Mouse (Mus musculus) thymus, postnatal 10 days (tissue): ENCODE measurements around the gene Tldc2.

Source experiments
- DNase-seq, 2 experiments: peaks; one replicate each; pipeline ENCODE4 v3.0.0; 2021; ENCODE audit warnings: low spot score in 2 of 2

The Tldc2 gene

DNA sequence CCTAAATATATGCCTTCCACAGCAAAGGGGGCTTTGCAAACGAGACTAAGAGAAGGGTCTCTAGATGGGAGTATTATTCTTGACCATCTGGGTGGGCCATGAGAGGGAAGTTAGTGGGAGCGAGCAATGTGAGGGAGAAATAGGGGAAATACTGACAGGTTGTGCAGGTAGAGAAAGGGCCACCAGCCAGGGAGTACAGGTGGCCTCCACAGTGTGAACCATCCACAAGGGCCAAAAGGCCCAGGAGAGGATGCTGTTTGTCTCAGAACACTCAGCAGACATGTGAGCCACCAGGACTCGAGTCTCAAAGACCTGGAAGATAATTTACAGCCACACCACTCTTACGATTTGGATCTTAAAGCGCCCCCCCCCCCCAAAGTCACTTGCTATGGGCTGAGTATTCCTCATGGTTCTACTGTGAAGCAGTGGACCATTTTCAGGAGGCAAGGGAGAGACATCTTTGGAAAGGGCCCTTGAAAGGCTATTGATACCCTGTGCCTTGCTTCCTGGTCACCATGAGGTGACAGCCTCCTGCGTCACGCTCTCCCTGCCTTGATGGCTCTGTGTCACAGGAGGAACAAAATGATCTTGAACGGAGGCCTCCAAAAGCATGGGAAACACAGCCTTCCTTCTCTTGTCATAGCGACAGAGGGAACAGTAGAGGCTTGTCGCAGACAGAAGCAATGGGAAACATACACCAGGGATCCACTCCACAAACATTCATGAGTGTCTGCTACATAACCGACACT is 26.1 kb upstream of the Tldc2 start:
- no peak for DNase-seq

GRCm38 (mm10) chr2:157063241-157063700 is 23.6 kb upstream of the Tldc2 start:
- no peak for DNase-seq

DNA sequence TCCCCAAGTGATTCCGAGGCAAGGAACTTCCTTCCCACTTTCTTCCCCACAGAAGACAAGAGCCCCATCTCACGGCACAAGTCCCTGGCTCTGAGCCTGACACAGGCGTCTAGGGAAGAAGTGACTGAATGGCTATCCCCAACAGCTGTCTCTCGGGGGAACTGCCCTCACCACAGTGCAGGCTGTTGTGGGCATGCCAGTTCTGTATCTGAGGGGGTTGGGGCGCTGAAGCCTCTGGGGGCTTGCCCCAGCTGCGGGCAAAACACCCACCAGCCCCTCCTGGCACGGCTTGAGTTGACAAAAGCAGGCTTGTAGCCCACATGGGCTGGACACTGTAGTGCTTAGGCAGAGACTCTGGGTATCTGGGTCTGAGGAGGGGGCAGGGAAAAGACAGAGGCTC is 22.7 kb upstream of the Tldc2 start:
- DNase-seq = no peak

GRCm38 (mm10) chr2:157064978-157065878 is 21.6 kb upstream of the Tldc2 start:
- no peak for DNase-seq

GRCm38 (mm10) chr2:157065879-157066226 is 21.0 kb upstream of the Tldc2 start:
- no peak for DNase-seq

DNA sequence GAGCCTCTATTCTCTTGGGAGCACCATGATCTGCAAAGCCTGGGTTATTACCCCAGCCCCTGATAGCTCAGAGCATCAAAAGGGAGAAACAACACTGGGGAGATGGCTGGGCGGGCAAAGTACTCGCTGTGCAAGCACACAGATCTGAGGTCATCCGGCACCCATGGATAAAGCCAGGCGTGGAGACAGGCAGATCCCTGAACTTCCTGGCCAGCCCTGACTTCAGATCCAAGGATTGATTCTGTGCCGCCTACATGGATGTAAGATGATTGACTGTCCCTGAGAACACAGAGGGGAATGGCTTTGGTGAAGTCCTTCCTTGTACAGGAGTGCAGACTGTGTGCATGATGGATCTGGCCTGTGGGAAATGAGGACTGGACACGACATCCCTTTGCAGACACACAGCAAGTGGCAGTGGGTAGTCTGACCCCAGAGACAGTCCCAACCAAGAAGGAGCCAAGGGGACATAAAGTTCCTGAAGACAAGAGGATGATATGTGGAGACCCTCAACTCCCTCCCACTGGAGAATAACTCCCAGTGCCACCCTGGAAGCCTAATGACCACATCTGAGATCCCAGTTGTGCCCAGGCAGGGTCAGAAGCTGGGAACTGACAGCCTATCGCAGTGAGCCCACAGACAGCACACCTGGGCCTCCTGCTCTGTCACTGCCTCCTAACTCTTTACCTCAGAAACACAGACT is 20.0 kb upstream of the Tldc2 start:
- DNase-seq = no peak

- DNase-seq = no peak
These were observed 18.0 kb upstream of the Tldc2 start for GRCm38 (mm10) chr2:157068701-157069354.

DNA sequence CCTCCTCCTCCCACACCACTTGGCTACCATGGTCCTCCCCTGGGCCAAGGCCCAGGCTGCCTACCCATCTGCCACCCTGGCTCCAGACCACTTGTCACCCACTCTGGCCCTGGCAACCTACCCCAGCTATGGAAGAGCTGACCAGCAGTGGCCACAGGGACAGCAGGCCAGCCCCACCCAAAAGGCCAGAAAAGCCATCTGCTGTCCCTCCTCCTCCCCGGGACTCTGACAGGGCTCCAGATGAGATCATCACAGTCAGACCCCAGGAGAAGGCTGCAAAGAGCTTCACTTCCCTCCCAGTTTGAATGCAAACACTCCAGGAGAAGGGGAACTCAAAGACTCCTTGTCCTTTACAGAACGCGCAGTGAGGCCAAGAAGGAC is 17.5 kb upstream of the Tldc2 start:
- DNase-seq = no peak

GRCm38 (mm10) chr2:157069755-157070315 is 17.0 kb upstream of the Tldc2 start:
- DNase-seq = no peak

DNA sequence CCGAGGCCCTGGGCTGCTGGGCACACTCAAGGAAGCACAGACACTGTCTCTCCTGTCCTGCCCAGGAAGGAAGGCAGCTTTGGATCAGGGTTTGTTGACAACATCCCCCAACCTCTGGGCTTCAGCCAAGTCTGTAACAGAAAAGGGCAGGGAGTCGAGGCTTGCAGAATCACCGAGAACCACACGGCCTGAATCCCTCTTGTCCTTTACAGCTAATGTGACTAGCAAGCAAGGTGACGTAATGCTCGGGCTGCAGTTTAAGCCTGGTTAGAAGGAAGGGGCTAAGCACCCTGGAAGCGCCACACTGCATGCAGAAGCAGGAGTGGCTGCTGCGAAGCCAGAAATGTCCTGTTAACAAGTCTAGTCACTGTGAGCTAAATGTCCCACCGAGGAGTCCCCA is 16.5 kb upstream of the Tldc2 start:
- no peak for DNase-seq

- peak in 1 of 2 experiments; percentile 27 for DNase-seq
These were observed 15.3 kb upstream of the Tldc2 start for GRCm38 (mm10) chr2:157071556-157071955.

- DNase-seq = no peak
These were observed 14.4 kb upstream of the Tldc2 start for GRCm38 (mm10) chr2:157072316-157072990.

GRCm38 (mm10) chr2:157073378-157074052 is 13.3 kb upstream of the Tldc2 start:
- DNase-seq = no peak

DNA sequence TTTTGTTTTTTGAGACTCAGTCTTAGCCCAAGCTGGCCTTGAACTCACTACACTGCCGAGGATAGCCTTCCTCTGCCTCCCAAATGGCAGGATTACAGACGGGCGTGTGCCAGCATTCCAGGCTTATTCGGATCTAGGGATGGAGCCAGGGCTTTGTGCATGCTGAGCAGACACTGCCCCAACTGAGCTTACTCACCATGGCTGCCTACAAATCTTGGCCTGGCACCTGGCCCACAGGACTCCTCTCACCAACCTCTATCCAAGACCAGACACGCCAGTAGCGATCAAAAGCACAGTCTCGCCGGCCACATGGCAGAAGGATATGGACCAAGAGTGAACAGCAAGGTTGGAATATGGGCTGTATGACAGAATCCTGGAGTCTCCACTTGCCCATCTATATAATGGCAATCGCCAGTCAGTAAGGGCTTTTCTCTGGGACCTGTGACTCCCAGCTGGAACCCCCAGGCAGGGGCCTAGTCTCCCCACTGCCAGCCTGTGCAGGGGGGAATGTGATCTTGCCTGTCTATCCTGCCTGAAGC is 12.6 kb upstream of the Tldc2 start:
- DNase-seq = no peak

GRCm38 (mm10) chr2:157074772-157075171 is 12.1 kb upstream of the Tldc2 start:
- no peak for DNase-seq

- DNase-seq = no peak
These were observed 11.6 kb upstream of the Tldc2 start for GRCm38 (mm10) chr2:157075226-157075625.

GRCm38 (mm10) chr2:157075685-157076084 is 11.2 kb upstream of the Tldc2 start:
- DNase-seq = no peak

DNA sequence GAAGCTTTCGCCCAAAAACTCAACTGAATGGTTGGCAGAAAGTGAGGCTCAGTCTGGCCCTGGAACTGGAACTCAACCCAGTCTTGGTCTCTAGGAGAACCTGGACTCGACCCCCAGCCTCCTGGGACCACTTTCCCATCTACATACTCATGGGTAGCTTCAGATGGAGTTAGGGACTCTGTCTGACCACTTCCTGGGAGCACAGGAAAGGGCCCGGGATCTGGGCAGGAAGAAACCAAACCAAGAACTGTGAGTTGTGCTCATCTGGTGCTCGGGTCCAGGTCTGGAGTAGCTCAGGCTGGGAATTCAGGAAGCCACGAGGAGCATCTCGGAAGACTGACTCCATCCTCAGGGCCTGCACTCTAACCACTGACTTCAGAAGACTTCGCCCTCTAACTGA is 10.3 kb upstream of the Tldc2 start:
- no peak for DNase-seq

DNA sequence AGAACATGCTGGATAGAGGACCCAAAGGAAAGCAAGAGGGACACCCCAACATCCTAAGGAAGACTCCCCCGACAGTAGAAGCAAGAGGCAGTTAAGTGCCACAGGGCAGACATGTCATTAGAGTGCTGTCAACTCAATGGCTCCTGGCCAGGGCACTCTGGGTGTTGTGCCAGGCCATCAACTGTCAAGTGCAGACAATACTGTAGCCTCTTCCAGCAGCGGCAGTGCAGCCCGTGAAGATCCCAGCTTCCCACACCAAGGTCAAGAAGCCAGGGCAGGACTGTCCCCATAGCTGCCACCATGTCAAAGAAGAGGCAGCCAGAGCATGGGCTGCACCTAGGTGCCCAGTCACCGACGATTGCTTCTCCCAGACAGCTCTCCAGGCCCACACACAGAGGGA is 9.7 kb upstream of the Tldc2 start:
- DNase-seq = no peak

DNA sequence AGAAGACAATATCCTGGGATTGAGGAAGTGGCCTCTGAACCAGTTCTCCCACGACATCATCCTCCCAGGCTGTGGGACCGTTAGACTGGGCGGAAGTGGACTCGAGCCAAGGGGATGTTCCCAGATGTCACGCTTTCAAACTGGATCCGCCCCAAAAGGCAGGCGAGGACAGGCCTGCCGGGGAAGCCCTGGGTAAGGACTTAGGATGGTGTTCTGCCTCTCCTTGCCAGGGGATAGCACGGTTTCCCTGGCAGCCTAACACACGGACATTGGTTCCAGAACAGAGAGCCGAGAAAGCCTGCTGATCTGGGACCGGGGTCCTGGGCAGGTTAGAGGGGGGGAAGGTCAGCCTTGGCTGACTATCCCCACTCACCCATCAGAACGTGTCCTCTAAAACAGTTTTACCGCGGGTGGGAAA is 9.2 kb upstream of the Tldc2 start:
- DNase-seq = no peak
